Mouse (Mus musculus) heart, embryonic 16.5 days (tissue): ENCODE measurements around the gene Dennd1b. TPM values are rescaled to one million over a fixed set of nuclear protein-coding genes. Genes with fewer than 3 reads are reported as not detected.

ENCODE experiments used
- ATAC-seq: fragments of 200-750 bp; cut with Nextera tagmentation; replicated peaks from 2 replicates; pipeline ENCODE4 v1.8.0; 2017; ENCODE audit warnings: moderate number of reproducible peaks; ENCODE audit not compliant: insufficient read depth, low FRiP score; ENCODE audit errors: extremely low read depth
- H3K27ac ChIP-seq: fragments of 300-500 bp; sonication (generic); 2 replicates; pipeline ENCODE4 v1.5.1; 2014; ENCODE audit warnings: mild to moderate bottlenecking, low read length, control low read depth, moderate library complexity
- H3K27me3 ChIP-seq: fragments of 300-500 bp; sonication (generic); 2 replicates; pipeline ENCODE4 v1.6.1; 2014; ENCODE audit warnings: low read length, mixed read lengths; ENCODE audit not compliant: control insufficient read depth, insufficient read depth
- H3K36me3 ChIP-seq: fragments of 300-500 bp; sonication (generic); 2 replicates; pipeline ENCODE4 v1.6.1; 2014; ENCODE audit not compliant: control insufficient read depth, insufficient read depth
- H3K4me1 ChIP-seq: fragments of 300-500 bp; sonication (generic); 2 replicates; pipeline ENCODE4 v1.6.1; 2014; ENCODE audit warnings: low read length, mixed read lengths; ENCODE audit not compliant: control insufficient read depth, insufficient read depth
- H3K4me2 ChIP-seq: fragments of 300-500 bp; sonication (generic); 2 replicates; pipeline ENCODE4 v1.6.1; 2014; ENCODE audit warnings: low read depth, mild to moderate bottlenecking, control low read depth, low read length
- H3K4me3 ChIP-seq: fragments of 300-500 bp; sonication (generic); 2 replicates; pipeline ENCODE4 v1.5.1; 2014; ENCODE audit warnings: mild to moderate bottlenecking, control low read depth, low read length
- H3K9ac ChIP-seq: fragments of 300-500 bp; sonication (generic); 2 replicates; pipeline ENCODE4 v1.6.1; 2014; ENCODE audit warnings: low read length, control low read depth
- H3K9me3 ChIP-seq: fragments of 300-500 bp; sonication (generic); replicated peaks from 2 replicates; pipeline ENCODE4 v1.6.1; 2016; ENCODE audit warnings: low read length; ENCODE audit not compliant: control insufficient read depth
- WGBS: fragments of 180-500 bp; shearing (Covaris S2); extraction: QIAGEN DNeasy Blood & Tissue Kit; methylation state at CpG from one replicate; pipeline ENCODE4 v1.1.7; 2014; 5-methylcytosine and 5-hydroxymethylcytosine counted together
- polyA plus RNA-seq: library from polyadenylated mRNA; unstranded; fragments of >200 nt; fragmentation: Nextera tagmentation; extraction: Ambion mirVana; gene quantifications from 2 replicates; pipeline ENCODE4 v1.2.1, GENCODE M21; 2015

Dennd1b gene
- polyA plus RNA-seq, 1 experiment from 2014 or later: 10.0 TPM

DNA sequence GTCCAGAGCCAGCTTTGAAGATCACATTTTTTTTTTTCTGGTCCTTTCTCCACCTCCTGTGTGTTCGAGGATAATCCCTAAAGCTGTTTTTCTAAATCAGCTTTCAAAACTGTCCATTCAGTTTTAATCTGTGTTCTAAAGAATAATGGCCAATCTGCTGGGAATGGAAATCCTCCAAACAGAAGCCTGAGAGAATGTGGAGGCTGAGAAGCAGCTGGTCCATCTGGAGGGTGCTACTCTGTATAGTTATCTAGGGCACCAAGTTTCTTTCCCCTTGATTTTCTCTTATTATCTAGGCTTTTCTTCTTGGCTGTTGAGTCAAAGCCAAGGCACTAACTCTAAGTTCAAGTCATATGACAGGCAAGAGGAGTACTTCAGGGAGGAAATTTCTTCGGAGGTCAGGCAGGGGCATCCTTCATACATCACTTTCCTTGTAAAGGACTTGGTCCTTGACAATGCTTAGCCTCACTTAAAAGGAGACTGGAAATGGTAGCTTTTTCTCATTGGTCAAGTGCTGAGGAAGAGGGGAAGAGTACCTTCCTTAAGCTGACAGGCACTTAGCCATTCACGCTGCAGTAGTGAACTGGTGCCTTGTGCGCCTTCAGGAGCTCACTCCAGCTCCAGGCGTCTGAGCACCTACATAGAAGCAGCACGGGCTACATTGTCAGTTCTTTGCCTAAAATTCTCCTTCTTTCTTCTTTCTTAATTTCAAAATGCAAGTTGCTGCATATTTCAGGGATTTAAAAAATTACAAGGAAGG lies 32.6 kb downstream of the Dennd1b start:
- peaks cover 3% of the 10 kb centered on the region; the same call in 1 of the 2 replicates for H3K9me3 ChIP-seq
- no peak overlapping the region for H3K4me2 ChIP-seq
- peaks cover 3% of the 10 kb centered on the region; the same call in 1 of the 2 replicates for H3K36me3 ChIP-seq
- H3K4me3 ChIP-seq: no peak overlapping the region
- H3K27me3 ChIP-seq: no peaks in the 10 kb centered on the region
- H3K27ac ChIP-seq: no peak overlapping the region
- H3K4me1 ChIP-seq: 0 out of 2 replicates have a peak, but pooled peaks cover 4% of the 10 kb centered on the region
- no peak overlapping the region for H3K9ac ChIP-seq
- no peak for ATAC-seq
- WGBS: 84% methylated on average over 6 of the region's 6 CpGs

DNA sequence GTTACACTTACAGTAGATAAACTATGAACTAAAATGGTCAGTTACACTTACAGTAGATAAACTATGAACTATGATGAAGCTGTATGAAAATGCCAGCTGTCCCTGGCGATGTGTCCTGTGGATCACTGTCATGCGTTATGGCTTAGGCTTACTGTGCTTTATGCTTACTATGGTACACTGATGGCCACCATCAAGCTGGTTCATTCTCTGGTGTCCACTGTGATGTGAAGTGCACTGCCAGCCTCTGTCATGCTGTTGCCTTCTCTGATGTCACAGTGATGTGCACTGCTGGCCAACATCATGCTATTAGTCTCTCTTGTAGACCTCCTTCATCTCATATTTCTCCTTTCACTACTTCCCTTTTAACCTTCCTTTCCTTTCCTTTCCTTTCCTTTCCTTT lies 33.4 kb downstream of the Dennd1b start:
- no peak for ATAC-seq

DNA sequence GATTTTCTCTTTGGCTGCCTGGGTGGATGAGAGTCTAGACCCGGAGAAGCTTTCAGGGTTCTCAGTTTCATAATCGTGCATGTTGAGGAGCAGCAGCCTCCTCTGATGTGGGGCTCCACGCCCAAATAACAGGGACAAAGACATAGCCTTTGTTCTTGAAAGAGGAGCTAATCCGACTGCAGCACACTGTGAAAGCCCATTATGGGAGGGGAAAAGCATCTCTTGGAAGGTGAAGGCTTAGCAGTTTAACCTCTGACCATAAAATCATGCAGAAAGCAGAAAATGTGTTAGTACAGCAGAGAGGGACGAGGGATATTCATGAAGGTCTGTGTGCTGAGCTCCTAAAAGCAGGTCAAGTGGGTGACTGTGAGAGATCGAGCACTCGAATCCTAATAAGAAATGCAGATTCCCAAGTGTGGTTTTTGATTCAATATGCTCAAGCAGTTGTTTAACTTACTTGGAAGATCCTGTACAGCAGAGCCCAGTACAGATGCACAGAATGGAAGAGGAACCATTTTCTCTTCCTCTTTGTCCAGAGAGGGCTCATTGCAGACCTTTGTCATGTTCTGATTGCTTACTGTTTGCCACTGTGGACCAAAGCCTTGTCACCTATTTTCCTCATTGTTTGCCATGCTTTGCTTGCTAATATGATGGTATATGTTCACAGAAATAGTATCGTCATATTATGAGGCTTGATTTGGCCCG lies 37.6 kb downstream of the Dennd1b start:
- H3K4me1 ChIP-seq: peaks cover 7% of the 10 kb centered on the region
- H3K4me2 ChIP-seq: no peak overlapping the region
- H3K27ac ChIP-seq: no peak overlapping the region
- H3K9ac ChIP-seq: no peak overlapping the region
- no peaks in the 10 kb centered on the region for H3K36me3 ChIP-seq
- no peaks in the 10 kb centered on the region for H3K9me3 ChIP-seq
- H3K27me3 ChIP-seq: no peaks in the 10 kb centered on the region
- no peak for ATAC-seq
- 65% methylated on average over 9 of the region's 9 CpGs for WGBS
- no peak overlapping the region for H3K4me3 ChIP-seq

More for the DNA sequence above, 33.4 kb downstream of the Dennd1b start:
- Histone ChIP-seq H3K27ac (no peak overlapping the region), H3K36me3 (peaks cover 3% of the 10 kb centered on the region; the same call in 1 of the 2 replicates), H3K9ac (no peak overlapping the region), H3K4me2 (no peak overlapping the region), H3K4me3 (no peak overlapping the region), H3K27me3 (no peaks in the 10 kb centered on the region), H3K4me1 (peaks cover 7% of the 10 kb centered on the region; the same call in 1 of the 2 replicates), H3K9me3 (peaks cover 3% of the 10 kb centered on the region; the same call in 1 of the 2 replicates)
- WGBS: 94% methylated on average over 2 of the region's 2 CpGs

DNA sequence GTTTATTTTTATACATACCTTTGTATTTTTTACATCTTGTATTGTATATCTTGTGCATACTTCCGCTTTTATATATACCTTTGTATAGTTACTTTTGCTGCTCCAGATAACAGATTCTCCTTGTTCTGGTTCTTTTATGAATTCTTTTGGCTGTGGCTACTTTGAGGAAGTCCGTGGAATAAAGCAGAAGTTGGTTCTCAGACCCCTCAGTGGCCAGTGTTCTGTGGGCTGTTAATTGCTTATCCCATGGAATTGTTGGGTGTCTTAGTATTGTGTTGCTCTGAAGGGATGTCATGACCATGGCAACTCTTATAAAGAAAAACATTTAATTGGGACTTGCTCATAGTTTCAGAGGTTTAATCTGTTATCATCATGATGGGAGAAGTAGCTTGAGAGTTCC lies 40.3 kb downstream of the Dennd1b start:
- no peaks in the 10 kb centered on the region for H3K27me3 ChIP-seq
- no peaks in the 10 kb centered on the region for H3K9me3 ChIP-seq
- no peaks in the 10 kb centered on the region for H3K36me3 ChIP-seq
- H3K27ac ChIP-seq: no peak overlapping the region
- H3K9ac ChIP-seq: no peak overlapping the region
- no peak overlapping the region for H3K4me2 ChIP-seq
- no peak overlapping the region for H3K4me3 ChIP-seq
- H3K4me1 ChIP-seq: peaks cover 12% of the 10 kb centered on the region
- WGBS: 92% methylated on average over 2 of the region's 2 CpGs
- ATAC-seq: no peak

DNA sequence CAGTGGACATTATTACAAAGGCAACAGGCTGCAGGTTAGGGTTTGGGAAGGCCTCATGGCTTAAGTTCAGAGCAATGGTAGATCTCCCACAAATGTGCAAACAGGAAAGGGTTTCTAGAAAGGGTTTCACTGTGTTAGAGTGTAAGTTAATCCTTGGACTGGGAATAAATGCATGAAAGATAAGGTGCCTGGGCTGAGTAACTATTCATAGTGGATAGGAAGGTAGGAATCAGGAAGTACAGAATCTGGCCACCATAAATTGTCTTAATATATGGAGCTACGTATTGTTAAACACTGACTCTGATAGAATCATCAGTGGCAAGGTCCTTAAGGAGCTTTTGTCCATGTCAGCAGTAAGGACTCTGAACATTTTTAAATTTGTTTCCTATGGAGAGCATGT lies 42.8 kb downstream of the Dennd1b start:
- Histone ChIP-seq H3K27me3 (no peaks in the 10 kb centered on the region), H3K9me3 (no peaks in the 10 kb centered on the region), H3K4me3 (no peak overlapping the region), H3K4me1 (peaks cover 12% of the 10 kb centered on the region), H3K9ac (no peak overlapping the region), H3K4me2 (no peak overlapping the region), H3K36me3 (no peaks in the 10 kb centered on the region), H3K27ac (no peak overlapping the region)
- 67% methylated on average over 1 of the region's 1 CpGs for WGBS
- ATAC-seq: no peak

DNA sequence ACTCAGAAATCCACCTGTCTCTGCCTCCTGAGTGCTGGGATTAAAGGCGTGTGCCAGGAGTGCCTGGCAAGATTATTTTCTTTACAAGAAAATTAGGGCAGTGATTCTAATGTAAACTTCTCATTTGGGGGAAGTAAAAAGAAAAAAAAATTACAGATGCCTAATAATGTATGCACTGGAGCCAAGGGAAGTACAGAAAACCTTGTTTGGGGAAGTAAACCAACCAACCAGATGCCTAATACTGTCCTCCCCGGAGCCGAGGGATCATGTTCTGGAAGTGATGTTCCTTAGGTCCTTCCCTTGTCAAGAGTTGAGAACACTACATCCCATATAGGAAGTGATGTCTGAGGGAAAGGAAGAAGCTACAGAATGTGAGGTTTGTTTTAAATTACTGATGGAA lies 44.2 kb downstream of the Dennd1b start:
- Histone ChIP-seq H3K9ac (no peak overlapping the region), H3K4me3 (no peak overlapping the region), H3K27ac (no peak overlapping the region), H3K27me3 (no peaks in the 10 kb centered on the region), H3K4me1 (peaks cover 9% of the 10 kb centered on the region), H3K4me2 (no peak overlapping the region), H3K9me3 (no peaks in the 10 kb centered on the region), H3K36me3 (no peaks in the 10 kb centered on the region)
- no peak for ATAC-seq
- 90% methylated on average over 3 of the region's 3 CpGs for WGBS

DNA sequence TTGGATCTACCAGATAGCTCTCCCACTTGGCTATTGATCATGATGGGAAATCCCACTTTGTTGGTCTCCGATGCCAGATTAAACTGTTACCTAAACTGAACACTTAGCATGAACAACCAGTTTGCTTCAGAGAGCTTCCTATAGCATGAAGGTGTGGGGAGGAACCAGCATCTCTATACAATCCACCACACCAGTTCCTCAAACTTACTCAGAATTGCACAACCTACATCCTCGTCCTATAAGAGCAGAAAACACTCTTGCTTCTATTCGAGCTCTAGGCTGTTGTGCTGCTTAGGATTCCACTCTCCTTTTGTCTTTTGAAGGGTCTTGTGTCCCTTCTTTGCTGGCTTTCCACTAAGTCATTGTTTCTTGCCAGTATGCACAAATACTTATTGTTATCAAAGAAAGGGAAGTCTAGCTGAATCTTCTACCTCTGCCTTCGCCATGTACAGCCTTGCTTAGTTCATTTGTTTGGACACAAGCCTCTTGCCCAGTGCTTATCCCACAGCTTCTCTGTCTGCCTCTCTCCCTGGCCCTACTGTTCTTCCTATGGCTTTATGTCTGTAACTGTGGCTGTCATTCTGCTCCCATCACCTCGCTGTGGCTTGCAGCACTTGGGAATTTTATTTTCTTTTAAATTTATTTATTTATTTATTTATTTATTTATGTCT lies 52.0 kb downstream of the Dennd1b start:
- Histone ChIP-seq H3K4me1 (no peaks in the 10 kb centered on the region), H3K9me3 (peaks cover 5% of the 10 kb centered on the region; the same call in 1 of the 2 replicates), H3K36me3 (no peaks in the 10 kb centered on the region), H3K27me3 (no peaks in the 10 kb centered on the region), H3K4me2 (no peak overlapping the region), H3K4me3 (no peak overlapping the region), H3K9ac (no peak overlapping the region), H3K27ac (no peak overlapping the region)
- 76% methylated on average over 5 of the region's 5 CpGs for WGBS
- no peak for ATAC-seq

DNA sequence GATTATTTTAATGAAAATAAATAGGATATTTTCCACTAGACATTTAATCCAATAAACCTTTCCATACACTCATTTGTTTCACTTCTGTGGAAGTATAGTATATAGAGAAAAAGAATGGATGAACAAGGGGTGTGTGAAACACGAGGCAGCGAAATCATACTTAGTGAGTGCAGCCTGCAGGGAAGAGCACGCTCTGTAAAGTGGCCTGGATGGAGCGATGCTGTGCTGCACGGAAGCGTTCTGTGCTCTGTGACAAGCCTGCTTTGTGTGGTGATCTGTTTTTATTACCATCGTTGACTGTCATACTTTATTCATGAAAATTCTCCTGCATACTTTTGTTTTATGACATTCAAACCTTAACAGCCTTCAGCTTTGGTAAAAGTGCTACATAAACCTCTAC lies 58.1 kb downstream of the Dennd1b start:
- no peak for ATAC-seq
- no peak overlapping the region for H3K9ac ChIP-seq

More for the DNA sequence above, 58.1 kb downstream of the Dennd1b start:
- no peaks in the 10 kb centered on the region for H3K27me3 ChIP-seq
- H3K4me1 ChIP-seq: no peaks in the 10 kb centered on the region
- H3K27ac ChIP-seq: no peak overlapping the region
- H3K36me3 ChIP-seq: no peaks in the 10 kb centered on the region
- peaks cover 5% of the 10 kb centered on the region; the same call in 1 of the 2 replicates for H3K9me3 ChIP-seq
- H3K4me2 ChIP-seq: no peak overlapping the region
- no peak overlapping the region for H3K4me3 ChIP-seq
- 65% methylated on average over 7 of the region's 7 CpGs for WGBS
